Mouse (Mus musculus): ENCODE results near the gene Cited4. TPM values are rescaled to one million over a fixed set of nuclear protein-coding genes. Genes with fewer than 3 reads are reported as not detected.
A peak's percentile ranks its signal among the peaks of the same experiment; 100 is the strongest.

Cited4 gene
- polyA plus RNA-seq (2012; rRNA removed): 0.90 and 0.97 TPM in 2 replicates

GRCm38 (mm10) chr4:120666358-120667024, at the start of gene Cited4:
Gene Cited4 (plus strand): TSS chr4:120666572.
- no peak for TF ChIP-seq CTCF (IDR thresholded peaks at IDR 0.05; ENCODE audit: borderline replicate concordance, extremely low read depth, insufficient read depth, insufficient read length)
- no peak for TF ChIP-seq POLR2A (IDR thresholded peaks at IDR 0.05; ENCODE audit: borderline replicate concordance, extremely low read depth, insufficient read depth, insufficient read length, poor library complexity, severe bottlenecking)
- DNase-seq (ENCODE audit: low read depth): peak; percentile 92

- no peak for DNase-seq (ENCODE audit: low read depth)
- TF ChIP-seq POLR2A (IDR thresholded peaks at IDR 0.05; ENCODE audit: borderline replicate concordance, extremely low read depth, insufficient read depth, insufficient read length, poor library complexity, severe bottlenecking) (no peak), CTCF (IDR thresholded peaks at IDR 0.05; ENCODE audit: borderline replicate concordance, extremely low read depth, insufficient read depth, insufficient read length) (no peak)
Measured at GRCm38 (mm10) chr4:120627728-120628127, 38.6 kb upstream of the Cited4 start.

- DNase-seq (ENCODE audit: low read depth): no peak
- TF ChIP-seq POLR2A (IDR thresholded peaks at IDR 0.05; ENCODE audit: borderline replicate concordance, extremely low read depth, insufficient read depth, insufficient read length, poor library complexity, severe bottlenecking): no peak
- TF ChIP-seq CTCF (IDR thresholded peaks at IDR 0.05; ENCODE audit: borderline replicate concordance, extremely low read depth, insufficient read depth, insufficient read length): no peak
Measured at GRCm38 (mm10) chr4:120630218-120630931, 36.0 kb upstream of the Cited4 start.

- no peak for DNase-seq (ENCODE audit: low read depth)
Measured at GRCm38 (mm10) chr4:120631828-120632227, 34.5 kb upstream of the Cited4 start.

GRCm38 (mm10) chr4:120635351-120635750, 31.0 kb upstream of the Cited4 start:
- TF ChIP-seq CTCF (IDR thresholded peaks at IDR 0.05; ENCODE audit: borderline replicate concordance, extremely low read depth, insufficient read depth, insufficient read length) (no peak), POLR2A (IDR thresholded peaks at IDR 0.05; ENCODE audit: borderline replicate concordance, extremely low read depth, insufficient read depth, insufficient read length, poor library complexity, severe bottlenecking) (no peak)
- no peak for DNase-seq (ENCODE audit: low read depth)

More at GRCm38 (mm10) chr4:120631828-120632227, 34.5 kb upstream of the Cited4 start:
- TF ChIP-seq CTCF (IDR thresholded peaks at IDR 0.05; ENCODE audit: borderline replicate concordance, extremely low read depth, insufficient read depth, insufficient read length): no peak

GRCm38 (mm10) chr4:120641946-120642345, 24.4 kb upstream of the Cited4 start:
- no peak for TF ChIP-seq CTCF (IDR thresholded peaks at IDR 0.05; ENCODE audit: borderline replicate concordance, extremely low read depth, insufficient read depth, insufficient read length)
- no peak for DNase-seq (ENCODE audit: low read depth)

- DNase-seq (ENCODE audit: low read depth): no peak
- TF ChIP-seq CTCF (IDR thresholded peaks at IDR 0.05; ENCODE audit: borderline replicate concordance, extremely low read depth, insufficient read depth, insufficient read length) (no peak), POLR2A (IDR thresholded peaks at IDR 0.05; ENCODE audit: borderline replicate concordance, extremely low read depth, insufficient read depth, insufficient read length, poor library complexity, severe bottlenecking) (no peak)
Measured at GRCm38 (mm10) chr4:120643899-120644298, 22.5 kb upstream of the Cited4 start.

- TF ChIP-seq CTCF (IDR thresholded peaks at IDR 0.05; ENCODE audit: borderline replicate concordance, extremely low read depth, insufficient read depth, insufficient read length) (no peak), POLR2A (IDR thresholded peaks at IDR 0.05; ENCODE audit: borderline replicate concordance, extremely low read depth, insufficient read depth, insufficient read length, poor library complexity, severe bottlenecking) (no peak)
Measured at GRCm38 (mm10) chr4:120649369-120650207, 16.8 kb upstream of the Cited4 start.

GRCm38 (mm10) chr4:120650208-120650592, 16.2 kb upstream of the Cited4 start:
- DNase-seq (ENCODE audit: low read depth): peak; percentile 10
- TF ChIP-seq POLR2A (IDR thresholded peaks at IDR 0.05; ENCODE audit: borderline replicate concordance, extremely low read depth, insufficient read depth, insufficient read length, poor library complexity, severe bottlenecking) (no peak), CTCF (IDR thresholded peaks at IDR 0.05; ENCODE audit: borderline replicate concordance, extremely low read depth, insufficient read depth, insufficient read length) (no peak)

More at GRCm38 (mm10) chr4:120649369-120650207, 16.8 kb upstream of the Cited4 start:
- DNase-seq (ENCODE audit: low read depth): peak; percentile 67

- TF ChIP-seq POLR2A (IDR thresholded peaks at IDR 0.05; ENCODE audit: borderline replicate concordance, extremely low read depth, insufficient read depth, insufficient read length, poor library complexity, severe bottlenecking): no peak
- TF ChIP-seq CTCF (IDR thresholded peaks at IDR 0.05; ENCODE audit: borderline replicate concordance, extremely low read depth, insufficient read depth, insufficient read length): no peak
- no peak for DNase-seq (ENCODE audit: low read depth)
Measured at GRCm38 (mm10) chr4:120655898-120656297, 10.5 kb upstream of the Cited4 start.

- TF ChIP-seq CTCF (IDR thresholded peaks at IDR 0.05; ENCODE audit: borderline replicate concordance, extremely low read depth, insufficient read depth, insufficient read length): no peak
- no peak for TF ChIP-seq POLR2A (IDR thresholded peaks at IDR 0.05; ENCODE audit: borderline replicate concordance, extremely low read depth, insufficient read depth, insufficient read length, poor library complexity, severe bottlenecking)
- DNase-seq (ENCODE audit: low read depth): no peak
Measured at GRCm38 (mm10) chr4:120660485-120660884, 5.9 kb upstream of the Cited4 start.
